Mouse (Mus musculus): ENCODE measurements around the gene Hps4. TPM values are rescaled to one million over a fixed set of nuclear protein-coding genes. Genes with fewer than 3 reads are reported as not detected.
A peak's percentile ranks its signal among the peaks of the same experiment; 100 is the strongest.

Gene Hps4
- polyA plus RNA-seq, 1 experiment from 2014 or later, result 19.3 TPM

DNA sequence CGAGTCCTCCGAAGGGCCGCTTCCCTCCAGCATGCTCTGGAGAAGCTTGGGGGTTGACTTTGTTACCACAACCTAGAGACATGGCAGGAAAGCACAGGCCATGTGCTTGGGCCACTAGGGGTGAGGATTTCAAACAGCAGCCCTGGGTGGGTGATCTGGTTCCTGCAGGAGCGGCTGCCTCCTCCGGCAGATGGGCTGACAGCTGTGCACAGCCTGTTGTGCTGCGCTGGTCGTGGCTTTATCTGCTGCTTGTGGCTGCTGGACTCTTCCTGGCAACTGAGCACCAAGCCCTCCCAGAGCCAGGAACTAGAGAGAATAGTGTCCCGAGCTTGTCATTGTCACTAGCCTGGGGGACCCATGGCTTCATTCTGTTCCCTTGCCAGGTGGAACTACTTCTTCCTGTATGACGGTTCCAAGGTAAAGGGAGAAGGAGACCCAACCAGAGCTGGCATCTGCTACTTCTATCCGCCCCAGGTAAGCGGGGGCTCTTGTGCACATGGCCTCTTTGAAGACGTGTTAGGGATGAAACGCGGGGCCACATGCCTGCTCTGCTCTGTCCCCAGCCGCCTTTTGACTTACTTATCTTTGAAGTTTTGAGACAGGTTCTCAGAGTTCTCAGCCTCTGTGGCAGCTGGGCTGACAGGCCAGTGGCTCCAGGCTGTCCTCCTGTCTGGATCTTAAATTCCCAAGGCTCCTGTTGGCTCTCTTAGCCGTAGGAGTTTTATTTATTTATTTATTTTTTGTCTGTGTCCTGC, 3.5 kb downstream of the Hps4 start:
- Histone ChIP-seq H3K27me3 (ENCODE audit: control insufficient read depth, insufficient read depth, low read length) (no peaks in the 10 kb centered on the region), H3K27ac (ENCODE audit: low read depth, low read length) (no peak overlapping the region), H3K9ac (ENCODE audit: low read depth, low read length) (no peak overlapping the region), H3K36me3 (ENCODE audit: control insufficient read depth, insufficient read depth, low read length) (peaks cover 6% of the 10 kb centered on the region; the same call in 1 of the 2 replicates), H3K4me3 (ENCODE audit: low read depth, low read length) (no peak overlapping the region), H3K4me2 (no peak overlapping the region), H3K9me3 (replicated peaks; ENCODE audit: control insufficient read depth, low read length) (no peaks in the 10 kb centered on the region), H3K4me1 (ENCODE audit: control insufficient read depth, insufficient read depth, low read length) (peaks cover 5% of the 10 kb centered on the region)
- WGBS (ENCODE audit: insufficient replicate concordance), result 78% methylated on average over 16 of the region's 16 CpGs
- no peak for ATAC-seq (replicated peaks; ENCODE audit: insufficient number of reproducible peaks, low FRiP score, low TSS enrichment)

DNA sequence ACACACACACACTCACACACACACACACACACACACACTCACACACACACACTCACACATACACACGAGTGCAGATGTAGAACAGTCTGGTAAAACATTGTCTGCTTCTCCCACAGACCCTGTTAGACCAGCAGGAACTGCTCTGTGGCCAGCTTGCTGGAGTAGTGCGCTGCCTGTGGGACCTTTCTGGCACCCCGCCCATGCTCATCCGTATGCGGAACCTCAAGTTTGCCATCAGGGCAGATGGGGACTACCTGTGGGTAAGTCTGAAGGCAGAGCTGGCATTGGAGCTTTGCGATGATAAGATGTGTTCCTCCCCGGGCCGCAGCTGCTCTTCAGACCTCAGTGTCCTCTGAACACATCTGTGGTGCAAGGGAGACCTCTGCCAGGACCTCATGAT, 6.3 kb downstream of the Hps4 start:
- Histone ChIP-seq H3K27me3 (ENCODE audit: control insufficient read depth, insufficient read depth, low read length) (no peaks in the 10 kb centered on the region; the same call in 1 of the 2 replicates), H3K4me2 (no peak overlapping the region), H3K36me3 (ENCODE audit: control insufficient read depth, insufficient read depth, low read length) (peaks cover 9% of the 10 kb centered on the region; the same call in 1 of the 2 replicates), H3K4me1 (ENCODE audit: control insufficient read depth, insufficient read depth, low read length) (no peaks in the 10 kb centered on the region), H3K9me3 (replicated peaks; ENCODE audit: control insufficient read depth, low read length) (no peaks in the 10 kb centered on the region), H3K4me3 (ENCODE audit: low read depth, low read length) (no peak overlapping the region), H3K27ac (ENCODE audit: low read depth, low read length) (no peak overlapping the region), H3K9ac (ENCODE audit: low read depth, low read length) (no peak overlapping the region)
- 90% methylated on average over 8 of the region's 8 CpGs for WGBS (ENCODE audit: insufficient replicate concordance)
- ATAC-seq (replicated peaks; ENCODE audit: insufficient number of reproducible peaks, low FRiP score, low TSS enrichment), result no peak

DNA sequence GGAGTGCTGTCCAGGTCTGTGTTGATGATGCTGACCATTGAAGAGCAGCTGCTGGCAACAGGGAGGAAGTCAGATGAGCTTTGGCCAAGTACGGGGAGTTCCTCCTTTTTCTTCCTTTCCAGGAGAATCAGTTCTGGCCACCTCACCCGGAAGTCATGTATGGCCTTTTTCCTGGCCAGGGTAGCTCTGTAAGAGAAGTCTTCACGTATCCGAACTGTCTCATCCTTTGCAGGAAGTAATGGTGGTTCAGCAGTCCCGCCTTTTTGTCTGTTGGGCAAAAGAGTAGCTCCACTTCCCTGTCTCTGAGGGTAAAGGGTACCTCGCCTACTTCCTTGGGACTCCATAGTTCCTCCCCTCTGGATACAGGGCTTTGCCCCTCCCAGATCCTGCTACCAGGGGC, 12.6 kb downstream of the Hps4 start:
- peaks cover 7% of the 10 kb centered on the region; the same call in 1 of the 2 replicates for H3K4me1 ChIP-seq (ENCODE audit: control insufficient read depth, insufficient read depth, low read length)
- H3K9me3 ChIP-seq (replicated peaks; ENCODE audit: control insufficient read depth, low read length), result no peaks in the 10 kb centered on the region
- no peak overlapping the region for H3K9ac ChIP-seq (ENCODE audit: low read depth, low read length)
- peaks cover 5% of the 10 kb centered on the region for H3K27me3 ChIP-seq (ENCODE audit: control insufficient read depth, insufficient read depth, low read length)
- 88% methylated on average over 6 of the region's 6 CpGs for WGBS (ENCODE audit: insufficient replicate concordance)
- H3K4me2 ChIP-seq, result no peak overlapping the region
- H3K36me3 ChIP-seq (ENCODE audit: control insufficient read depth, insufficient read depth, low read length), result peaks cover 5% of the 10 kb centered on the region; the same call in 1 of the 2 replicates
- no peak for ATAC-seq (replicated peaks; ENCODE audit: insufficient number of reproducible peaks, low FRiP score, low TSS enrichment)
- H3K4me3 ChIP-seq (ENCODE audit: low read depth, low read length), result no peak overlapping the region
- H3K27ac ChIP-seq (ENCODE audit: low read depth, low read length), result no peak overlapping the region

DNA sequence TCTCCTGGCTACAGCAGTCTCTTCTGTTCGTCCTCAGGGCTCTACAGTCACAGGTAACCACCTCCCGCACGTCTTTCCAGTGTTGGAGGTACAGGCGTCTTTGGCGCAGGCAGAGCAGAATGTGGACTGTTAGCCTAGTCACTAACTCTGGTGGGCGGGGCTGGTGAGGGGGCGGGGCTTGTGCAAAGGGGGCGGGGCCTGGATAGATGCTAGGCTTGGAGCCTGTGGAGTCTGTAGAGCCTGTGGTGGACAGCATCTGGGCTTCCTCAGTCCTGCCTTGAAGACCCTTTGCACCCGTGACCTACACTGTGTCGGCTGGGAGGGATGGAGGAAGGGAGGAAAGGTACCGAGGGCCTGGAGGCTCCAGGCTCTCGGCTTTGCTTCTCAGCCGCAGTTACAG, 13.0 kb downstream of the Hps4 start, which contains the start of gene Gm6583:
Gm6583 (minus strand) TSS at position 124 of the 400 bp plus-strand sequence.
- H3K36me3 ChIP-seq (ENCODE audit: control insufficient read depth, insufficient read depth, low read length), result peaks cover 5% of the 10 kb centered on the region; the same call in 1 of the 2 replicates
- peak; percentile 14; the same call in 1 of the 2 replicates for ATAC-seq (replicated peaks; ENCODE audit: insufficient number of reproducible peaks, low FRiP score, low TSS enrichment)
- H3K27ac ChIP-seq (ENCODE audit: low read depth, low read length), result no peak within 1 kb of the TSS
- 56% methylated on average over 13 of the region's 13 CpGs for WGBS (ENCODE audit: insufficient replicate concordance)
- H3K4me2 ChIP-seq, result no peak within 1 kb of the TSS
- H3K9me3 ChIP-seq (replicated peaks; ENCODE audit: control insufficient read depth, low read length), result no peaks in the 10 kb centered on the region
- peaks cover 5% of the 10 kb centered on the region for H3K27me3 ChIP-seq (ENCODE audit: control insufficient read depth, insufficient read depth, low read length)
- H3K4me1 ChIP-seq (ENCODE audit: control insufficient read depth, insufficient read depth, low read length), result peaks cover 7% of the 10 kb centered on the region; the same call in 1 of the 2 replicates
- H3K9ac ChIP-seq (ENCODE audit: low read depth, low read length), result no peak within 1 kb of the TSS
- no peak within 1 kb of the TSS for H3K4me3 ChIP-seq (ENCODE audit: low read depth, low read length)

DNA sequence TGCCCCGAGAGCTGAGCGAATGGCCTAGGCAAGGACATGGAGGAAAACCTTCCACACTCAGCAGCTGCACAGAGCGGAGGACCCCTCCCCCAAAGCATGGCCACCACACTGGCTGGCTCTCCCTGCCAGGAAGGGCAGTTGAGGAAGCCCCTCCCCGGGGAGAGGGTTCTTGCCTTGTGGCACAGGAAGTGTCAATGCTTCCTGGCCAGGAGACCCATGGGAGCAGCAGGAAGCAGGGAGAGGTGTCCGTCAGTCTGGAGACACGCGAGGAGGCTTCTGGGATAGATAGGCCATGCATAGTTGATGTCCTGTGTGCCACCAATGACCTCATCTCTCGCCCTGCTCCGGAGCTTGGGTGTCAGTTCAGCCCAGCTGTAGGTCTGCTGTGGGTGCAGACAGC, 13.4 kb downstream of the Hps4 start:
- H3K9me3 ChIP-seq (replicated peaks; ENCODE audit: control insufficient read depth, low read length), result no peaks in the 10 kb centered on the region
- no peak overlapping the region for H3K27ac ChIP-seq (ENCODE audit: low read depth, low read length)
- H3K4me1 ChIP-seq (ENCODE audit: control insufficient read depth, insufficient read depth, low read length), result peaks cover 7% of the 10 kb centered on the region; the same call in 1 of the 2 replicates
- WGBS (ENCODE audit: insufficient replicate concordance), result 82% methylated on average over 9 of the region's 9 CpGs
- H3K36me3 ChIP-seq (ENCODE audit: control insufficient read depth, insufficient read depth, low read length), result peaks cover 5% of the 10 kb centered on the region; the same call in 1 of the 2 replicates
- ATAC-seq (replicated peaks; ENCODE audit: insufficient number of reproducible peaks, low FRiP score, low TSS enrichment), result peak; percentile 11; the same call in 1 of the 2 replicates
- H3K4me3 ChIP-seq (ENCODE audit: low read depth, low read length), result no peak overlapping the region
- no peak overlapping the region for H3K9ac ChIP-seq (ENCODE audit: low read depth, low read length)
- H3K27me3 ChIP-seq (ENCODE audit: control insufficient read depth, insufficient read depth, low read length), result peaks cover 5% of the 10 kb centered on the region
- H3K4me2 ChIP-seq, result no peak overlapping the region

DNA sequence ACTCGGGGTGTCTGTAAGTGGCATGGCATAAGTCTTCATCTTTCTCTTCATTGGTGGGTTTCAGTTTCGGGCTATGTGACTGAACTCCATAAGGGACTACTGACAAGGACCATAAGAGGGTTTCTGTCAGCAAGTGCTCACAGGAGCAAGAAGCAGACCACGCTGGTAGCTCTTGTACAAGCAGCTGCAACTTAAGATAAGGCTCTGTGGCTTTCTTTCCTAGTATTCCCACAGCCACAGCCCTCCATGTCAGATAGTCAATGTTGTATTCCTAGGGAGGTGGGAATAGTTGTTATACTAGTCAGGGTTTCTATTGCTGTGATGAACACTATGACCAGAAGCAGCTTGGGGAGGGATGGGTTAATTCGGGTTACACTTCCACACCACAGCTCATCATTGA, 16.6 kb downstream of the Hps4 start:
- ATAC-seq (replicated peaks; ENCODE audit: insufficient number of reproducible peaks, low FRiP score, low TSS enrichment), result 0 out of 2 replicates have a peak, but pooled peaks have one; percentile 53
- Histone ChIP-seq H3K9me3 (replicated peaks; ENCODE audit: control insufficient read depth, low read length) (no peaks in the 10 kb centered on the region), H3K27ac (ENCODE audit: low read depth, low read length) (peak overlapping the region; percentile 0; the same call in 1 of the 2 replicates), H3K4me3 (ENCODE audit: low read depth, low read length) (no peak overlapping the region), H3K36me3 (ENCODE audit: control insufficient read depth, insufficient read depth, low read length) (peaks cover 8% of the 10 kb centered on the region), H3K4me1 (ENCODE audit: control insufficient read depth, insufficient read depth, low read length) (peaks cover 7% of the 10 kb centered on the region; the same call in 1 of the 2 replicates), H3K4me2 (peak overlapping the region; percentile 1; the same call in 1 of the 2 replicates), H3K27me3 (ENCODE audit: control insufficient read depth, insufficient read depth, low read length) (peaks cover 5% of the 10 kb centered on the region; the same call in 1 of the 2 replicates), H3K9ac (ENCODE audit: low read depth, low read length) (no peak overlapping the region)
- 61% methylated on average over 4 of the region's 4 CpGs for WGBS (ENCODE audit: insufficient replicate concordance)

DNA sequence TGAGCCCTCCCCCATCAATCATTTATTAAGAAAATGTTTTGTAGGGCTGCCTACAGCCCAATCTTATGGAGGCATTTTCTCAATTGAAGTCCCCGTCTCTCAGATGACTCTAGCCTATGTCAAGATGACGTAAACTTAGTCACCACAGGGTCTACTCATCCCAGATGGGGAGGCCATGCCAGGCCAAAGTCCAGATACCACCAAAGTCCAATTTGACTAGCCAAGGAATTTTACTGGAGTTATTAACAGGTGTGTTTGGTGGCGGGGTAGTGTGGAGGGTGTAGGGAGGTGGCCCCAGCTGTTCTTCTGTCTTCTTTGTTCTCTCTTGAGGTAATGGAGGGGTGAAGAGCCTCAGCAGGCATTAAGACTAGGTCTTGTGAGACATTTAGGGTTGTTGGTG, 17.2 kb downstream of the Hps4 start:
- peaks cover 13% of the 10 kb centered on the region for H3K36me3 ChIP-seq (ENCODE audit: control insufficient read depth, insufficient read depth, low read length)
- no peak for ATAC-seq (replicated peaks; ENCODE audit: insufficient number of reproducible peaks, low FRiP score, low TSS enrichment)
- H3K4me3 ChIP-seq (ENCODE audit: low read depth, low read length), result no peak overlapping the region
- no peak overlapping the region for H3K4me2 ChIP-seq
- H3K27me3 ChIP-seq (ENCODE audit: control insufficient read depth, insufficient read depth, low read length), result peaks cover 5% of the 10 kb centered on the region; the same call in 1 of the 2 replicates
- 80% methylated on average over 3 of the region's 3 CpGs for WGBS (ENCODE audit: insufficient replicate concordance)
- H3K9me3 ChIP-seq (replicated peaks; ENCODE audit: control insufficient read depth, low read length), result no peaks in the 10 kb centered on the region
- no peak overlapping the region for H3K9ac ChIP-seq (ENCODE audit: low read depth, low read length)
- peaks cover 7% of the 10 kb centered on the region; the same call in 1 of the 2 replicates for H3K4me1 ChIP-seq (ENCODE audit: control insufficient read depth, insufficient read depth, low read length)
- no peak overlapping the region for H3K27ac ChIP-seq (ENCODE audit: low read depth, low read length)

DNA sequence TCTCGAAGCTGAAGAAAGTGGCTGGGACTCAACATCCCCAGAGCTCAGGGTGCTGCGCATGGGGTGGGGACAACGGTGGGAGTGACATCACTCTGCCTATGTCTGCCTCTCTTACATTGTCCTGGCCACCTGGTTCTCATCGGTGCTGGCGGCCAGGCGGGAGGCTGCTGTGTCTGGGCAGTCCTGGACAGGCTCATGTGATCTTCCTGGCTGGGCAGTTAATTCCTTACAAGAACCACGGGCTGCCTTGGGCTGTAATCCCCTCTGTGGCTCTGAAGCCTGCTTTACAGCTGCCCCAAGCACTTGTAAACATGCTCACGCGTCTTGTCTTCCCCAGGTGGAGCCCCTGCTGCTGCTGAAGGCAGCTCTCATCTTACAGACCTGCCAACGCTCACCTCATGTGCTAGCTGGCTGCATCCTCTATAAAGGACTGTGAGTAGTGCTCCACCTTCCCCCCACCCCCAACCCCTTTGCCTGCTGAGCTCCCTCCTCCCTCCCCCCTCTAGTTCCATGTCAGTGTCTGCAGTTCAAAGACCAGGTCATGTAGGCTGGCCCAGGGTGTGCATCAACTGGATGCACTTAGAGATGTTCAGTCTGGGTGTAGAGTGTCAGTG, 21.4 kb downstream of the Hps4 start:
- H3K4me2 ChIP-seq, result no peak overlapping the region
- no peak; the same call in 1 of the 2 replicates for ATAC-seq (replicated peaks; ENCODE audit: insufficient number of reproducible peaks, low FRiP score, low TSS enrichment)
- no peak overlapping the region for H3K27ac ChIP-seq (ENCODE audit: low read depth, low read length)
- no peak overlapping the region for H3K4me3 ChIP-seq (ENCODE audit: low read depth, low read length)
- H3K27me3 ChIP-seq (ENCODE audit: control insufficient read depth, insufficient read depth, low read length), result no peaks in the 10 kb centered on the region
- WGBS (ENCODE audit: insufficient replicate concordance), result 70% methylated on average over 10 of the region's 10 CpGs
- no peak overlapping the region for H3K9ac ChIP-seq (ENCODE audit: low read depth, low read length)
- H3K9me3 ChIP-seq (replicated peaks; ENCODE audit: control insufficient read depth, low read length), result no peaks in the 10 kb centered on the region
- 0 out of 2 replicates have a peak, but pooled peaks cover 7% of the 10 kb centered on the region for H3K4me1 ChIP-seq (ENCODE audit: control insufficient read depth, insufficient read depth, low read length)
- H3K36me3 ChIP-seq (ENCODE audit: control insufficient read depth, insufficient read depth, low read length), result peaks cover 12% of the 10 kb centered on the region
